Comparison of ENCODE assay signal across 8 mouse cellular contexts in genomic region chr9:108460319-108461178, GRCm38 (mm10). TPM values are rescaled to one million over a fixed set of nuclear protein-coding genes. Genes with fewer than 3 reads are reported as not detected.
A peak's percentile ranks its signal among the peaks of the same experiment; 100 is the strongest.
DNase-seq lines count a peak whose midpoint lies in the region; ATAC-seq and TF ChIP-seq lines count a peak whose summit lies in the region.

Gene Ccdc71 (plus strand): TSS chr9:108460527.

- H3K79me2 ChIP-seq in myocyte (ENCODE audit: control insufficient read depth, insufficient read depth), result peaks cover 26% of the 10 kb centered on the region

- peak within 1 kb of the TSS; percentile 72 for H3K4me2 ChIP-seq in heart, embryonic 14.5 days (ENCODE audit: low read length)
- peak within 1 kb of the TSS; percentile 75 for H3K4me2 ChIP-seq in liver, embryonic 11.5 days
- peak within 1 kb of the TSS; percentile 97 for H3K4me2 ChIP-seq in myocyte (ENCODE audit: low read depth)

- H3K27ac ChIP-seq in forebrain, embryonic 10.5 days, result peak within 1 kb of the TSS; percentile 95
- H3K27ac ChIP-seq in heart, embryonic 14.5 days (replicated peaks in 1 of 2; ENCODE audit: control insufficient read depth in 1 of 2, insufficient read depth in 1 of 2, low read depth in 2 of 2, low read length in 2 of 2), result peak within 1 kb of the TSS; percentile 69 to 90
- H3K27ac ChIP-seq in liver, embryonic 11.5 days (ENCODE audit: low read depth, low read length), result peak within 1 kb of the TSS; percentile 81

- WGBS in forebrain, embryonic 10.5 days, result 1% methylated on average over 50 of the region's 52 CpGs
- WGBS in heart, embryonic 14.5 days, result under 1% methylated on average over 49 of the region's 52 CpGs
- whole genome bisulfite sequencing in liver, embryonic 11.5 days, result under 1% methylated on average over 52 of the region's 52 CpGs

- DNase-seq in CD4-positive, CD25-positive, alpha-beta regulatory T cell, adult 2 months (ENCODE audit: low read depth, low spot score), result peak; percentile 92
- peak; percentile 62 for DNase-seq in c-Kit-negative CD71-positive TER-119-positive erythroid progenitor cells, embryonic 14.5 days (ENCODE audit: low read depth, low spot score)
- DNase-seq in forebrain, embryonic 10.5 days (ENCODE audit: extremely low spot score, low spot score), result peak; percentile 87
- peak; percentile 92 for DNase-seq in kidney, postnatal 10 days
- DNase-seq in liver, embryonic 11.5 days (ENCODE audit: low spot score), result peak; percentile 90
- DNase-seq in spleen, postnatal 4 days (ENCODE audit: low spot score in 2 of 2), result peak; percentile 82 to 89

- H3K4me1 ChIP-seq in forebrain, embryonic 10.5 days, result peaks cover 21% of the 10 kb centered on the region
- peaks cover 11 to 16% of the 10 kb centered on the region in 2 experiments for H3K4me1 ChIP-seq in heart, embryonic 14.5 days (ENCODE audit: control insufficient read depth in 2 of 2, insufficient read depth in 2 of 2, low read length in 2 of 2)
- peaks cover 19% of the 10 kb centered on the region for H3K4me1 ChIP-seq in liver, embryonic 11.5 days (replicated peaks; ENCODE audit: control insufficient read depth, insufficient read depth, low read length)

- H3K27me3 ChIP-seq in forebrain, embryonic 10.5 days (ENCODE audit: poor library complexity, severe bottlenecking), result no peaks in the 10 kb centered on the region; the same call in 1 of the 2 replicates
- no peaks in the 10 kb centered on the region for H3K27me3 ChIP-seq in heart, embryonic 14.5 days (ENCODE audit: control insufficient read depth, insufficient read depth, low read length)
- H3K27me3 ChIP-seq in liver, embryonic 11.5 days (replicated peaks; ENCODE audit: control insufficient read depth, insufficient read depth, low read length), result no peaks in the 10 kb centered on the region
- no peaks in the 10 kb centered on the region for H3K27me3 ChIP-seq in myocyte (ENCODE audit: control insufficient read depth, insufficient read depth, insufficient read length)

- TF ChIP-seq POLR2A in myocyte (IDR thresholded peaks at IDR 0.05; ENCODE audit: insufficient read length, low read depth), result peak; percentile 79

- ATAC-seq in heart, embryonic 14.5 days (ENCODE audit: insufficient number of reproducible peaks, insufficient read depth, low FRiP score, low read depth), result peak; percentile 74
- ATAC-seq in liver, embryonic 11.5 days (replicated peaks; ENCODE audit: low FRiP score), result peak; percentile 87

- no peaks in the 10 kb centered on the region for H3K9me3 ChIP-seq in forebrain, embryonic 10.5 days
- H3K9me3 ChIP-seq in heart, embryonic 14.5 days (ENCODE audit: control insufficient read depth, low read length), result no peaks in the 10 kb centered on the region
- H3K9me3 ChIP-seq in liver, embryonic 11.5 days (ENCODE audit: control insufficient read depth, low read length), result no peaks in the 10 kb centered on the region

- peaks cover 34% of the 10 kb centered on the region for H3K36me3 ChIP-seq in forebrain, embryonic 10.5 days (replicated peaks)
- peaks cover 30% of the 10 kb centered on the region for H3K36me3 ChIP-seq in heart, embryonic 14.5 days (ENCODE audit: control insufficient read depth, insufficient read depth, low read length)
- peaks cover 15% of the 10 kb centered on the region for H3K36me3 ChIP-seq in liver, embryonic 11.5 days (ENCODE audit: control insufficient read depth, insufficient read depth, low read length)
- no peaks in the 10 kb centered on the region for H3K36me3 ChIP-seq in myocyte (ENCODE audit: control insufficient read depth, insufficient read depth)

- H3K4me3 ChIP-seq in forebrain, embryonic 10.5 days, result peak within 1 kb of the TSS; percentile 99
- peak within 1 kb of the TSS; percentile 62 to 84 for H3K4me3 ChIP-seq in heart, embryonic 14.5 days (ENCODE audit: control insufficient read depth in 1 of 2, insufficient read depth in 1 of 2, low read depth in 1 of 2, low read length in 2 of 2)
- H3K4me3 ChIP-seq in liver, embryonic 11.5 days (ENCODE audit: low read depth, low read length), result peak within 1 kb of the TSS; percentile 71
- peak within 1 kb of the TSS; percentile 77 for H3K4me3 ChIP-seq in myocyte

- H3K9ac ChIP-seq in heart, embryonic 14.5 days (ENCODE audit: low read length), result peak within 1 kb of the TSS; percentile 93
- H3K9ac ChIP-seq in liver, embryonic 11.5 days (ENCODE audit: low read depth, low read length), result peak within 1 kb of the TSS; percentile 80

- peak within 1 kb of the TSS; percentile 88 for H3ac ChIP-seq in myocyte (ENCODE audit: control insufficient read depth, insufficient read length)

TF ChIP-seq in myocyte, 11 proteins besides CTCF, POLR2A, EP300 and RAD21:
- TF ChIP-seq POLR2AphosphoS2 (IDR thresholded peaks at IDR 0.05; ENCODE audit: insufficient read length, low read depth) (peak; percentile 84), MYOD1 (IDR thresholded peaks at IDR 0.05; ENCODE audit: control insufficient read depth in 1 of 3, insufficient read length in 2 of 3, low read depth in 2 of 3) (no peak)

RNA-seq across cellular contexts. Expression of gene Ccdc71, which starts in this region (rescaled TPM):
- polyA plus RNA-seq in forebrain, embryonic 10.5 days (2016; fragmentation: Nextera tagmentation; extraction: Ambion mirVana), result 53.6 and 54.1 TPM in 2 replicates
- 31.0 and 31.9 TPM in 2 replicates for polyA plus RNA-seq in heart, embryonic 14.5 days (2014; fragmentation: Nextera tagmentation; extraction: Ambion mirVana)
- 48.6 and 51.1 TPM in 2 replicates for polyA plus RNA-seq in liver, embryonic 11.5 days (2014; fragmentation: Nextera tagmentation; extraction: Ambion mirVana)
- 30.4 TPM for polyA plus RNA-seq in myocyte (2012; fragmentation: generic; extraction: Trizol)

Comparison
In these comparisons a context has a peak if more than half of its experiments do, and no peak if none do; other contexts are left out.
1. Peak in every context shown above with its lines: DNase-seq, ATAC-seq, H3K4me3 ChIP-seq and H3K27ac ChIP-seq.